In the genomic region with DNA sequence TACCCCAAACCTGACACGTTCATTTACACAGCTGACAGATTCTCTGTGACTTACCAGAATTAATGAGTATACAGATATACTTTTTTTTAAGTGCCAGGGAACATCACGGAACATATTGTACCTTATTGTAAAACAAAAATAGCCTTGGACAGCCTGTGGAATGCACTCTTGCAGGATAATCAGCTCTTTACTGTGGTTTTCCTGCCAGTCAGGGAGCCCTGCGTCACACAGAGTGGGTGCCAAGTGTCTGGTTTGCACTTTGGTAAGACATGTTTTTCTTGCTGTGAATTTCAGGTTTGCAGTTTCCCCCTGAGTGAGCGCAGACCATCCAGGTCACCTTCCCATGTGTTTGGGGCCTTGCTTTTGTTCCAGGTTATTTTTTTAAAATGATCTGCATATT, we compare ENCODE assay signal across 8 mouse cellular contexts. TPM values are rescaled to one million over a fixed set of nuclear protein-coding genes. Genes with fewer than 3 reads are reported as not detected.
DNase-seq lines count a peak whose midpoint lies in the region; ATAC-seq and TF ChIP-seq lines count a peak whose summit lies in the region.

No protein-coding gene starts in this region.

- H3K27ac ChIP-seq in kidney, embryonic 16.5 days (ENCODE audit: low read length) = peak overlapping the region; percentile 64
- no peak overlapping the region; the same call in 1 of the 2 replicates for H3K27ac ChIP-seq in thymus, adult 2 months (ENCODE audit: control insufficient read depth, insufficient read depth, low read length)
- no peak overlapping the region for H3K27ac ChIP-seq in midbrain, embryonic 11.5 days (ENCODE audit: low read depth, low read length)

- intact Hi-C loops in left cerebral cortex, postnatal 25 days (cut with DNase I) = no loop called here
- intact Hi-C loops in left cerebral cortex, postnatal 4 days (cut with DNase I) = no loop called here

- 59% methylated on average over 4 of the region's 4 CpGs for WGBS in kidney, embryonic 16.5 days
- WGBS in thymus, adult 2 months = 42% methylated on average over 4 of the region's 4 CpGs
- 84% methylated on average over 4 of the region's 4 CpGs for WGBS in midbrain, embryonic 11.5 days

- no peak overlapping the region for H3K9ac ChIP-seq in kidney, embryonic 16.5 days (replicated peaks; ENCODE audit: low read length)
- no peak overlapping the region for H3K9ac ChIP-seq in midbrain, embryonic 11.5 days (ENCODE audit: low read length)

- no peak for TF ChIP-seq CTCF in thymus, adult 2 months (IDR thresholded peaks at IDR 0.05; ENCODE audit: borderline replicate concordance, control insufficient read depth, extremely low read depth, insufficient read depth, low read length, poor library complexity)

- no peak overlapping the region for H3K4me2 ChIP-seq in kidney, embryonic 16.5 days (replicated peaks; ENCODE audit: low read depth, low read length)
- no peak overlapping the region for H3K4me2 ChIP-seq in midbrain, embryonic 11.5 days

- TF ChIP-seq POLR2A in thymus, adult 2 months (IDR thresholded peaks at IDR 0.05; ENCODE audit: control insufficient read depth, extremely low read depth, insufficient read depth, low read length, poor library complexity) = no peak

- no peaks in the 10 kb centered on the region for H3K36me3 ChIP-seq in kidney, embryonic 16.5 days (ENCODE audit: insufficient read depth, low read length)
- no peaks in the 10 kb centered on the region for H3K36me3 ChIP-seq in thymus, adult 2 months (ENCODE audit: control insufficient read depth, insufficient read depth, low read length)
- no peaks in the 10 kb centered on the region for H3K36me3 ChIP-seq in midbrain, embryonic 11.5 days (ENCODE audit: control insufficient read depth, insufficient read depth, low read length)

- peak; percentile 41 to 59 for DNase-seq in left cerebral cortex, postnatal 25 days (ENCODE audit: low spot score in 2 of 2)
- DNase-seq in left cerebral cortex, postnatal 4 days = no peak
- DNase-seq in heart, adult 8-10 months (ENCODE audit: low spot score) = peak; percentile 73
- DNase-seq in lung, postnatal 25 days (ENCODE audit: low spot score) = peak; percentile 87
- no peak for DNase-seq in thymus, adult 2 months
- DNase-seq in T-cell, adult 2 months (ENCODE audit: low spot score) = no peak
- DNase-seq in midbrain, embryonic 11.5 days (ENCODE audit: low spot score, missing footprints) = no peak

- peaks cover 13% of the 10 kb centered on the region for H3K4me1 ChIP-seq in kidney, embryonic 16.5 days (ENCODE audit: insufficient read depth, low read length)
- H3K4me1 ChIP-seq in thymus, adult 2 months (replicated peaks; ENCODE audit: control insufficient read depth, insufficient read depth, low read length) = no peaks in the 10 kb centered on the region
- no peaks in the 10 kb centered on the region for H3K4me1 ChIP-seq in midbrain, embryonic 11.5 days (ENCODE audit: control insufficient read depth, insufficient read depth, low read length)

- ATAC-seq in kidney, embryonic 16.5 days (ENCODE audit: low FRiP score, low TSS enrichment) = peak; percentile 17; the same call in 1 of the 2 replicates
- no peak for ATAC-seq in midbrain, embryonic 11.5 days (ENCODE audit: low FRiP score)

- H3K27me3 ChIP-seq in kidney, embryonic 16.5 days (ENCODE audit: insufficient read depth, low read length) = no peaks in the 10 kb centered on the region; the same call in 1 of the 2 replicates
- no peaks in the 10 kb centered on the region for H3K27me3 ChIP-seq in thymus, adult 2 months (ENCODE audit: control insufficient read depth, insufficient read depth, low read length)
- no peaks in the 10 kb centered on the region for H3K27me3 ChIP-seq in midbrain, embryonic 11.5 days (ENCODE audit: control insufficient read depth, insufficient read depth, low read length)

- no peaks in the 10 kb centered on the region for H3K9me3 ChIP-seq in kidney, embryonic 16.5 days (ENCODE audit: low read length)
- no peaks in the 10 kb centered on the region for H3K9me3 ChIP-seq in midbrain, embryonic 11.5 days (ENCODE audit: control insufficient read depth, low read length)

- H3K4me3 ChIP-seq in kidney, embryonic 16.5 days (ENCODE audit: low read length) = no peak overlapping the region
- H3K4me3 ChIP-seq in thymus, adult 2 months (ENCODE audit: control insufficient read depth, insufficient read depth, low read length) = no peak overlapping the region
- H3K4me3 ChIP-seq in midbrain, embryonic 11.5 days (ENCODE audit: low read depth, low read length) = no peak overlapping the region

RNA-seq across cellular contexts. Expression of a gene that starts 15.8 kb away (rescaled TPM):
- under 1 TPM in 1 of 2 experiments, not detected in 1; 0.16 TPM for total RNA-seq in left cerebral cortex, postnatal 25 days (2021)
- total RNA-seq in left cerebral cortex, postnatal 4 days (2021) = under 1 TPM; 0.14 TPM
- total RNA-seq in heart, adult 8-10 months (2022) = under 1 TPM; 0.63 to 0.97 (median 0.79) TPM
- 4.6 and 5.4 TPM in 2 replicates for polyA plus RNA-seq in kidney, embryonic 16.5 days (2015; fragmentation: Nextera tagmentation; extraction: Ambion mirVana)
- polyA plus RNA-seq in thymus, adult 2 months (2012; rRNA removed) = 7.3 and 12.5 TPM in 2 replicates
- polyA plus RNA-seq in midbrain, embryonic 11.5 days (2014; fragmentation: Nextera tagmentation; extraction: Ambion mirVana) = 0.16 TPM in 1 of 2 replicates, not detected in the other

Comparison
In these comparisons a context has a peak if more than half of its experiments do, and no peak if none do; other contexts are left out.
1. DNase-seq: peak in left cerebral cortex, postnatal 25 days (2 of 2), heart, adult 8-10 months (single experiment) and lung, postnatal 25 days (single experiment); none in left cerebral cortex, postnatal 4 days (single experiment), thymus, adult 2 months (single experiment), T-cell, adult 2 months (single experiment) and midbrain, embryonic 11.5 days (single experiment).